Mouse (Mus musculus): Measurements from ENCODE around the gene Enox1.

GRCm38 (mm10) chr14:77369070-77369469 lies 212.5 kb downstream of the Enox1 start:
- no peak for TF ChIP-seq POLR2A (IDR thresholded peaks at IDR 0.05; ENCODE audit: insufficient read depth, low read length)
- TF ChIP-seq CTCF (IDR thresholded peaks at IDR 0.05; ENCODE audit: low read depth, low read length), result no peak
- TF ChIP-seq EP300 (IDR thresholded peaks at IDR 0.05; ENCODE audit: insufficient read depth, low read depth, low read length), result no peak

Data from ES-Bruce4 (cell line).